Mouse (Mus musculus) brain, embryonic 14.5 days (tissue): Measurements from ENCODE around the gene Ceacam9.

Experiments
- CTCF ChIP-seq: fragments of 200-500 bp; IDR thresholded peaks from 2 replicates; pipeline ENCODE4 v1.5.1; 2012; ENCODE audit warnings: inconsistent platforms, mild to moderate bottlenecking, moderate library complexity, borderline replicate concordance; ENCODE audit not compliant: insufficient read depth, insufficient read length; ENCODE audit errors: extremely low read depth
- POLR2A ChIP-seq: fragments of 200-500 bp; IDR thresholded peaks from 2 replicates; pipeline ENCODE4 v1.6.1; 2012; ENCODE audit warnings: mild to moderate bottlenecking, inconsistent platforms, borderline replicate concordance; ENCODE audit not compliant: poor library complexity, insufficient read depth, insufficient read length, severe bottlenecking; ENCODE audit errors: extremely low read depth

- TF ChIP-seq CTCF (no peak), POLR2A (peak; percentile 27; the same call in 1 of the 2 replicates)
Observed at GRCm38 (mm10) chr7:16738073-16738696, 16.5 kb downstream of the Ceacam9 start, which contains the start of gene Ap2s1.
